Mouse (Mus musculus) erythroblast, embryonic 14.5 days (primary cell): ENCODE data around the gene Hnrnpk. TPM values are rescaled to one million over a fixed set of nuclear protein-coding genes. Genes with fewer than 3 reads are reported as not detected.
"Not testable (repeated sequence)": the region's sequence is repeated elsewhere in the genome, so short reads cannot be mapped to it uniquely, and the experiment has no call there.

Experiments used
- H3K27me3 ChIP-seq: 2 replicates; pipeline ENCODE4 v1.6.1; 2012; ENCODE audit warnings: inconsistent platforms; ENCODE audit not compliant: control insufficient read depth
- H3K36me3 ChIP-seq: 2 replicates; pipeline ENCODE4 v1.6.1; 2012; ENCODE audit warnings: mild to moderate bottlenecking, inconsistent platforms; ENCODE audit not compliant: control insufficient read depth
- H3K4me1 ChIP-seq: 2 replicates; pipeline ENCODE4 v1.6.1; 2012; ENCODE audit warnings: inconsistent platforms; ENCODE audit not compliant: control insufficient read depth
- H3K4me3 ChIP-seq: replicated peaks from 2 replicates; pipeline ENCODE3; 2012; ENCODE audit warnings: moderate library complexity, mild to moderate bottlenecking, inconsistent platforms
- H3K9me3 ChIP-seq: 2 replicates; pipeline ENCODE4 v1.6.1; 2012; ENCODE audit warnings: low read length, inconsistent platforms, mixed read lengths; ENCODE audit not compliant: control insufficient read depth
- GATA1 ChIP-seq: IDR thresholded peaks from 2 replicates; pipeline ENCODE4 v1.6.1; 2012; ENCODE audit warnings: low read length, inconsistent platforms, mixed read lengths
- TAL1 ChIP-seq: IDR thresholded peaks from 3 replicates; pipeline ENCODE4 v1.6.1; 2012; ENCODE audit warnings: low read length, inconsistent platforms, mixed read lengths
- polyA plus RNA-seq: library from polyadenylated mRNA; stranded (reverse); fragments of >175 nt; gene quantifications from 2 replicates; pipeline ENCODE4 v1.2.3, GENCODE M21; 2012

Gene Hnrnpk
- polyA plus RNA-seq, 1 experiment, result 23.2 TPM

DNA sequence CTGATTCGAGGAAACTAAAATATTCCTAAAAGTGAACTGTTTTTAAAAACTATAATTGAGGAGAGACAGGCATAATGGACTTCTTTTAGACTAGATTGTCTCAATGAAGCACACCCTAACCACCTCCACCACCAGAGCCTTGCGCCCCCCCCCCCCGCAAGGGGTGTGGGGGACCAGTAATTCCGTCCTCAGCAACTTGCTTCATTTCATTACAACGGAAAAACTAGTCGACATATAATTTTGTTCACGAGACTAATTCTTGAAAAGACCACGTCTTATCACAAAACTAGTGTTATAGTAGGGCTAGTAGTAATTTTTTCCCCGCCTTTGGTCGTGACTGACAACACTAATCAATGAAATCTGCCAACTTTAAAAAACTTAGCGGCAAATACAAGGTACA is 2.6 kb downstream of the Hnrnpk start:
- H3K36me3 ChIP-seq, result peaks cover 62% of the 10 kb centered on the region
- H3K27me3 ChIP-seq, result no peaks in the 10 kb centered on the region
- no peaks in the 10 kb centered on the region for H3K9me3 ChIP-seq
- peaks cover 25% of the 10 kb centered on the region for H3K4me1 ChIP-seq
- peak overlapping the region; percentile 99 for H3K4me3 ChIP-seq
- TF ChIP-seq TAL1 (no peak), GATA1 (no peak)

DNA sequence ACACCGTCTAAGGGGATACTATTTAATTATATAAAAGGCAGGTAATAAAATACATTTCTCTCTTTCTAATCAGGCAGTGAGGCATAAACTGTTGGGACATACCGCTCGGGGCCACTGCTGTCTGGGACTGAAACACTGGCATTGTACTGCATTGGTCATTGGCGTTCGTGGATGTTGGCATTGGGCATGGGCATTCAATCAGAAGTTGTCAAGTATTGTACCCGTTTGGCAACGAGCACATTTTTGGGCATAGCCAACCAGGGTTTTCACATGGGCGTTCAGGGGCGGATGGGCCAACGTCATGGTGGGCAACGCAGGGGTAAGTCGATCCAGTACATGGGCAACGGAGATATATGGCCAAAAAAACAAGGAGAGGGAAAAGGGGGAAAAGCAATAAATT is 5.5 kb downstream of the Hnrnpk start:
- Histone ChIP-seq H3K9me3 (no peaks in the 10 kb centered on the region), H3K27me3 (no peaks in the 10 kb centered on the region), H3K4me3 (no peak overlapping the region), H3K4me1 (peaks cover 12% of the 10 kb centered on the region), H3K36me3 (peaks cover 81% of the 10 kb centered on the region)
- TF ChIP-seq TAL1 (no peak), GATA1 (no peak)

DNA sequence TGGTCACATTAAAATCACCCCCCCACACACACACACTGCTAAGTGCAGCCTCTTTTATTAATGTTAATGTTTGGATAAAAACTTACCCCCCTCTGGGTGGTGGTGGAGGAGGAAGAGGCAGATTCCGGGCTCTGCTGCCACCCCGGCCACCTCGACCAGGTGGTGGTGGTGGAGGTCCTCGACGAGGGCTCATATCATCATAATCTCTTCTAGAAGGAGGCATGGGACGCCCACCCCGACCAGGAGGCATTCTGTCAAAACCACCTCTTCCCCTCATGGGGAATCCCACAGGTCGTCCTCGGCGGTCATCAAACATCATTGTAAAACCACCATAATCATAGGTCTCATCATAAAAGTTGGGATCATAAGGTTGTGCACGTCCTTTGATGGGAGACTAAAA is 8.8 kb downstream of the Hnrnpk start:
- not testable (repeated sequence) for H3K9me3 ChIP-seq, H3K4me1 ChIP-seq, H3K27me3 ChIP-seq, H3K4me3 ChIP-seq
- H3K36me3 ChIP-seq, result peaks cover 97% of the 10 kb centered on the region

- Histone ChIP-seq H3K36me3 (peaks cover 59% of the 10 kb centered on the region), H3K4me1 (peaks cover 23% of the 10 kb centered on the region), H3K4me3 (no peak overlapping the region), H3K27me3 (no peaks in the 10 kb centered on the region), H3K9me3 (no peaks in the 10 kb centered on the region)
- TF ChIP-seq TAL1 (no peak), GATA1 (no peak)
Measured at GRCm38 (mm10) chr13:58389324-58389951, 13.7 kb downstream of the Hnrnpk start.

DNA sequence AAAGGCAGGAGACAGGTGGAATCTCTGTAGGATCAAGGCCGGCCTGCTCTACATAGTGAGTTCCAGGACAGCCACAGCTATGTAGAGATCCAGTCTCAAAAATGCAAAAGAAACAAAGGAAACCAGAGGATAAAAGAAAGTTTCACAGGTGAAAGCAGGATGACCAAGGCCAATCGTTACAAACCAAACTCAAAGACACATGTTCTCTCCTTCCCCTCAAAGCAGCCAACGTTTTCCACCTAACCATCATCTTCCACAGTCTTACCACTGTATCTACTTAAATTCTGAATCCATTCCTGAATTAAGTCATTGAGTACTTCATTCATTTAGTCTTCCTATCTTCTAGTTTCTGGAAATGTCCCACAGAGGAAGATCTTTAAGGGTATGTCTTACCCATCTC is 14.8 kb downstream of the Hnrnpk start:
- TF ChIP-seq TAL1 (no peak), GATA1 (no peak)
- no peaks in the 10 kb centered on the region for H3K27me3 ChIP-seq
- peaks cover 50% of the 10 kb centered on the region for H3K36me3 ChIP-seq
- H3K4me1 ChIP-seq, result peaks cover 29% of the 10 kb centered on the region
- H3K9me3 ChIP-seq, result no peaks in the 10 kb centered on the region
- H3K4me3 ChIP-seq, result no peak overlapping the region

- TF ChIP-seq GATA1 (peak; percentile 65), TAL1 (no peak)
- Histone ChIP-seq H3K4me3 (no peak overlapping the region), H3K4me1 (peaks cover 29% of the 10 kb centered on the region), H3K27me3 (no peaks in the 10 kb centered on the region), H3K9me3 (no peaks in the 10 kb centered on the region), H3K36me3 (peaks cover 49% of the 10 kb centered on the region)
Measured at GRCm38 (mm10) chr13:58387948-58388347, 15.2 kb downstream of the Hnrnpk start.

DNA sequence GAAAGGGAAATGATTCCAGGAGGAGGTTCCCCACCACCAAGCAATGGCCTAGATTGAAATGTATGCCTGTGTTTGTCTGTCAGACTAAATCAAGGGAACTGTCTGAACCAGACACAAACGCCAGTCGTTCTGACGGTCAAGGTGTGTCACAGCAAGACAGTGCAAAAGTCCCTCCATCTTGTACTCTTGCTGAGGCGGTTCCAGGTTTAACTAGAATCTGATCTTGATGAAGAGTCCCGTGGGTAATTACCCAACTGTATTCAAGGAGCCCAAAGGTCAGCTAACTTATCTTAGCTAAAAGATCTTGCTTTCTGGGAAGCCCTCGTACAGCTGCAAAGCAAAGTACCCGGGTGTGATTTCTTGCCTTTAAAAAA is 17.6 kb downstream of the Hnrnpk start:
- H3K36me3 ChIP-seq, result peaks cover 50% of the 10 kb centered on the region
- peaks cover 21% of the 10 kb centered on the region for H3K9me3 ChIP-seq
- peaks cover 29% of the 10 kb centered on the region for H3K4me1 ChIP-seq
- peak overlapping the region; percentile 78 for H3K4me3 ChIP-seq
- no peaks in the 10 kb centered on the region; the same call in 1 of the 2 replicates for H3K27me3 ChIP-seq
- TF ChIP-seq GATA1 (no peak), TAL1 (no peak)

DNA sequence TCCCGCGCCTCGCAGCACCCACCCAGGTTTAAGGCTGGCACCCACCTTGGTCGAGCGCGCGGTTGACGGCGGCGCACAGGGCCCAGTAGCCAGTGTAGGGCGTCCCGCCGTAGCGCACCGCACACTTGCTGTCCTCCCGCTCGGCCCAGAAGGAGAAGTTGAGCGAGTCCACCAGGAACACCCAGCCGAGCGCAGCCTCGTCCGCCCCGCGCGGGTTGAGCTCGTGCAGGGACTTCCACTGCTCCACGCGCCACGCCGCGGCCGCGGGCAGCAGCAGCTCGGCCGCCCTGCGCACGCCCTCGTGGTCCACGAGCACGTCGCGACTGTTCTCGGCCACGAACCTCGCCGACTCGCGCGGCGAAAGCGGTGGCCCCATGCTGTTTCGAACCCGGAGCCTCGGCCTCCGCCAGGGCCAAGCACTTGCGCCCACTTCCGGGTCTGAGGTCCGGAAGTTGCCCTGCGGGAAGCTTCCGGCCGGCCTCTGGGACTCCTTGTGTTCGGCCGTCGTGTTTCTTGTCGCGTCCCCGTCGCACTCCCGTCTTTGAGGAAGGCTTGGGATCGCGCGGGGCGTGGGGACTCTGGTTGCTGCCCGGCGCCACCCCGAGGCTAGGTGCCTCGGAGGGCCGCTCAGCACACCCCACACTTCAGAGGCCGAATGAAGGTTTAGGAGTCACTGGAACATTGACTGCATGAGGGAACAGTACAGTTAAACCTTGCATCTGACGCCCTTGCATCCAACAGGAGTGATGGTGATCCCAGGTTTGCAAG is 18.2 kb downstream of the Hnrnpk start, which contains the start of gene 2210016F16Rik:
Gene 2210016F16Rik, minus strand, starts transcription at position 447 of the 768 bp plus-strand sequence.
- Histone ChIP-seq H3K4me3 (peak within 1 kb of the TSS; percentile 78), H3K36me3 (peaks cover 50% of the 10 kb centered on the region), H3K9me3 (peaks cover 27% of the 10 kb centered on the region), H3K27me3 (no peaks in the 10 kb centered on the region; the same call in 1 of the 2 replicates), H3K4me1 (peaks cover 29% of the 10 kb centered on the region)
- no peak for TF ChIP-seq TAL1
- TF ChIP-seq GATA1, result no peak

DNA sequence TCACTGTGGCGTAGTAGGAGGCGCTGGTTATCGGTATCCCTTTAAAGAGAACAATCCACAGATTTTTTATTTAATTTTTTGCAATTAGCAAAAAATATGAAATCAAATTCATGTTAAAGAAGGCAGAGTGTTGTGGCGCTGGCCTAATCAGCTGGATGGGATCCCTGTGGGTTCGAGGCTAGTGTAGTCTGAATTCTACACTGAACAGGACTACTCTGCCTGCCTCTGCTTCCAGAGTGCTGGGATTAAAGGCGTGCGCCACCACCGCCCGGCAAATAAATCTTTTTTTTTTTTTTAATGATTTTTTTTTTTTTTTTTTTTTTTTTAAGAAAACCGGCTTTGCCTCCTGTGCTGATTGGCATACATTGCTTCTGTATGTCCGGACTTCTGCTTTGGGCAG is 18.8 kb downstream of the Hnrnpk start:
- Histone ChIP-seq H3K4me3 (peak overlapping the region; percentile 78), H3K4me1 (peaks cover 29% of the 10 kb centered on the region), H3K9me3 (peaks cover 32% of the 10 kb centered on the region), H3K36me3 (peaks cover 47% of the 10 kb centered on the region), H3K27me3 (no peaks in the 10 kb centered on the region; the same call in 1 of the 2 replicates)
- TF ChIP-seq GATA1 (no peak), TAL1 (no peak)
